Mouse (Mus musculus) lung, postnatal 36 days (tissue): ENCODE data around the gene Klhl3.

ENCODE experiments used
- DNase-seq: peaks from one replicate; pipeline ENCODE4 v3.0.0; 2022; ENCODE audit warnings: mixed read lengths

Klhl3 gene

GRCm38 (mm10) chr13:58020428-58020827 lies 93.0 kb downstream of the Klhl3 start:
- no peak for DNase-seq

GRCm38 (mm10) chr13:58017298-58017697 lies 96.1 kb downstream of the Klhl3 start:
- no peak for DNase-seq

GRCm38 (mm10) chr13:58012067-58012925 lies 101.1 kb downstream of the Klhl3 start:
- DNase-seq: peak; percentile 79

GRCm38 (mm10) chr13:58011526-58011925 lies 101.9 kb downstream of the Klhl3 start:
- DNase-seq: no peak

- DNase-seq: no peak
Observed at GRCm38 (mm10) chr13:58010416-58010815, 103.0 kb downstream of the Klhl3 start.

GRCm38 (mm10) chr13:58009275-58009674 lies 104.1 kb downstream of the Klhl3 start:
- no peak for DNase-seq

GRCm38 (mm10) chr13:58008038-58008364 lies 105.4 kb downstream of the Klhl3 start:
- DNase-seq: no peak

- peak; percentile 65 for DNase-seq
Observed at GRCm38 (mm10) chr13:58007256-58008037, 105.9 kb downstream of the Klhl3 start.

GRCm38 (mm10) chr13:58001792-58002191 lies 111.6 kb downstream of the Klhl3 start:
- no peak for DNase-seq

- DNase-seq: no peak
Observed at GRCm38 (mm10) chr13:57996536-57996935, 116.9 kb downstream of the Klhl3 start.

GRCm38 (mm10) chr13:57995864-57996263 lies 117.5 kb downstream of the Klhl3 start:
- no peak for DNase-seq

GRCm38 (mm10) chr13:57984637-57985036 lies 128.8 kb downstream of the Klhl3 start:
- no peak for DNase-seq

GRCm38 (mm10) chr13:57984163-57984562 lies 129.2 kb downstream of the Klhl3 start:
- DNase-seq: no peak

- DNase-seq: no peak
Observed at GRCm38 (mm10) chr13:57983330-57983729, 130.1 kb downstream of the Klhl3 start.

- no peak for DNase-seq
Observed at GRCm38 (mm10) chr13:57982904-57983303, 130.5 kb downstream of the Klhl3 start.

- no peak for DNase-seq
Observed at GRCm38 (mm10) chr13:57980679-57981078, 132.7 kb downstream of the Klhl3 start.

- DNase-seq: no peak
Observed at GRCm38 (mm10) chr13:57980071-57980470, 133.3 kb downstream of the Klhl3 start.

GRCm38 (mm10) chr13:57978931-57979330 lies 134.5 kb downstream of the Klhl3 start:
- no peak for DNase-seq

- no peak for DNase-seq
Observed at GRCm38 (mm10) chr13:57977721-57978120, 135.7 kb downstream of the Klhl3 start.

GRCm38 (mm10) chr13:57965658-57966057 lies 147.7 kb downstream of the Klhl3 start:
- no peak for DNase-seq

- no peak for DNase-seq
Observed at GRCm38 (mm10) chr13:57960254-57960653, 153.1 kb downstream of the Klhl3 start.

- no peak for DNase-seq
Observed at GRCm38 (mm10) chr13:57959806-57960205, 153.6 kb downstream of the Klhl3 start.
